Mouse (Mus musculus): Measurements from ENCODE around the gene Arid3a. TPM values are rescaled to one million over a fixed set of nuclear protein-coding genes. Genes with fewer than 3 reads are reported as not detected.

Gene Arid3a
- total RNA-seq, 2 experiments from 2014 or later: 4.5 to 4.9 TPM

DNA sequence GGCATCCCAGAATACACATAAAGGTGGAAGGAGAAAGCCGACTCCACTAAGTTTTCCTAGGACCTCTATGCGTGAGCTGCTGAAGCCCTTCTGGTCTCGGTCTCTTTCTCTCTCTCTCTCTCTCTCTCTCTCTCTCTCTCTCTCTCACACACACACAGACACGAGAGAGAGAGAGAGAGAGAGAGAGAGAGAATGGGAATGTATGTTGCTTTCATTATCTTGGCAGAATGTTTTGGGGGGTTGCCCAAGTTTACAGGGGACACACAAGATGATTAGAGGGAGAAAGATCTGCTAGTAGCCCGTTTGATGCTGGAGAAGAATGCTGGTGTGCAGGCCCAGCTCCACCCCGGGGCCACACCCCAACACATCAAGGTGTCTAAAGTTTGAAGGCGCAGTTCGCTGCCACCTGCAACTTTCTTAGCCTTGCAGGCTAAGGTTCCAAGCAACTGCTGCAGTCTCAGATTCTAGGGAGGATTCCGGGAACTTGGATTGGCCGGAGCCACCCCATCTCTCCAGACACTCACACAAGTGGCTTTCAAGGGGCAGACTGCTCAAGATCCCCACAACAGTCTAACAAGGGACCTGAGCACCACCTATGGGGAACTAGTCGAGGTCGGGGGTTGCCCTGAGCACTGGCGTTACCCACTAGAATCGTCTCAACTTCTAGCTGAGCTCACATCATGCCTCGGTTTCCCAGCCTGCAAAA lies 905 bp upstream of the Arid3a start:
- no peak for DNase-seq (ENCODE audit: low spot score in 2 of 2)

DNA sequence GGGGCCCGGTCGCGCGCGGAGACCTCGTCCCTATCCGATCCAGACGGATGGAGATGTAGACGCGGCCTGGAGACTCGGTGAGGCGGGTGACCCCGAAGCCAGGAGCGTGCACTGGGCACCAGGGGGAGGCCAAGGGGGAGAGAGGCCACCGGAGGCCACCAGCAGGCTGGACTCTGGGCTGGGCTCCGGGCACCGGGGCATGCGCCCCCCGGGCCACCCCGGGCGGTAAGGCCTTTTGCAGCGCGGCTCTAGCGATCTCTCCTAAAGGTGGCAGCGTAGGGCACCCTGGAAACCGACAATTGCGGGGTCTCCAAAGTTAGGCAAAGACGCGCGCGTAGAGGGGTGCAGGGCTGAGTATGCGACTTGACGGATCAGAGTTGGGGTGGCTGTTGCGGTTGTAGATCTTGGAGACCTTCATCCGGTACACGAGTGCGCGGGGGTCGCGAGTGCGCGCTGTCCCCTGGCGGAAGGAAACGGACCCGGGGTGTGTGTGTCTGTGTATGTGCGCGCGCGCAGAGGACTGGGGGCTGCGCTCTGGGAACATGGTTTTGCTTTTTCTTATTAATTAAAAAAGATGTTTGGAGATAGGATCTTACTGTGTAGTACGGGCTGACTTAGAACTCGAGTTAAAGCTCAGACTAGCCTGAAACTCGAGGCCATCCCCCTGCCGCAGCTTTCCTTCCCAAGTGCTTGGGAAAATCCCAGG lies 634 bp downstream of the Arid3a start:
- peak in 1 of 2 experiments; percentile 52 for DNase-seq (ENCODE audit: low spot score in 2 of 2)

DNA sequence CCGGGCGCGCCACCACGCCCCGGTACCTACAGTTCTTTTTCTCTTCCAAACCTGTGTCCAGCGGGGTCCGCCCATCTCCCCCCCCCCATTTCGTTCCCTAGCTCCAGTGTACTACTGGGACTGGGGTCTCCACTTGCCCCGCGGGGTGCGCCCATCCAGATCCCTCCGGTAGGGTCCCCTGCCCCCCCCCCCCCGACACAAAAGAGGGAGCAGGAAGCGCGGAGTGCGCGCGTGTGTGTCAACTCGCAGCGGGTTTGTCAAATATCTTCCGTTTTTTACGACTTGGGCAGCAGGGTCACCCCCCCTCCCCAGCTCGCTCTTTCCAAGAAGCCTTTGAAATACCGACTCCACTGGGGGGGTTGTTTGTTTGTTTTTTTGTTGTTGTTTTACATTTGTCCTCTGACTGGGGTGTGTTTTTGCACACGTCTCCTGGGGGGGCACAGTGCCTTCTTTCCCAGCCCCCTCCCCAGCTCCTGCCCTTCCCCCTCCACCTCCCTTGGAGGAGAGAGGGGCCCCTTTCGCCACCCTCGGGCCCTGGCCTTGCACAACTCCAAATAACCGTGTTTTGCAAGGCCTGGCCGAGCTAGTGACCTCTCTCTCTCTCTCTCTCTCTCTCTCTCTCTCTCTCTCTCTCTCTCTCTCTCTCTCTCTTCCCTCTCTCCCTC lies 1.3 kb downstream of the Arid3a start:
- DNase-seq (ENCODE audit: low spot score in 2 of 2): no peak

DNA sequence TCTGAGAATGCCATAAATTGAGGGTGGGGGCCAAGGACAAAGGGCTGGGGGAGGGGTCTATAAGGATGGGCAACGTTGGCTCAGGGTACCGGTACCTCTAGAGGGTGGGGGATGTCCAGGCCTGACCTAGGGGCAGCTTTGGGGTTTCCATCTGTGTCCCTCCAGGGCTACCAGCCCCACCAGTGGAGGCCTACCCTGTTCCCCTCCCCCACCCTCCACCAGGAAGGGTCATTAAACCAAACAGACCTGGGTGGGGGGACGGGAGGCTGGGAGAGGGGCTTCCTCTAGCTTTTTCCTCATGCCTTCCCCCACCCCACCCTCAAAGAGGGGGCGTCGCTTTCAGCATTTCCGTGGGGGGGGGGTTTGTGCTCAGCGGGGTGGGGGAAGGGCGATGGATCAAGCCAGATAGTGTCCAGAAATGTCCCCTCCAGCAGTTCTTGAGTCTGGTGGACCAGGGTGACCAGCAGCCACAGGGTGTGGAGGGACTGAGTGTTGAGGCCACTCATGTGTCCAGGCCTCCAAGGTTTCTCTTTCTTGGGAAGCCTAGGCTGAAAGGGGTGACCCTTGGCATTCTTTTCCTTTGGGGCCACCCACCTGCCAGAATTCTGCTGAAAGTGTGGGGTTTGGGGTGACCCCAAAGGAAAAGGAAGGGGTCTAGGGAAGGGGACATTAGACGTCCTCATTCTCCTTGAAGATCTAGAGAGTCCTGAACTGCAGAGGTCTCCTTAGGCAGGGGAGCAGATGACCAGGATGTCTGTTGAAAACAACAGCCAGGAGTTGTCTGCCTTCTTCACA lies 2.3 kb downstream of the Arid3a start:
- no peak for DNase-seq (ENCODE audit: low spot score in 2 of 2)

DNA sequence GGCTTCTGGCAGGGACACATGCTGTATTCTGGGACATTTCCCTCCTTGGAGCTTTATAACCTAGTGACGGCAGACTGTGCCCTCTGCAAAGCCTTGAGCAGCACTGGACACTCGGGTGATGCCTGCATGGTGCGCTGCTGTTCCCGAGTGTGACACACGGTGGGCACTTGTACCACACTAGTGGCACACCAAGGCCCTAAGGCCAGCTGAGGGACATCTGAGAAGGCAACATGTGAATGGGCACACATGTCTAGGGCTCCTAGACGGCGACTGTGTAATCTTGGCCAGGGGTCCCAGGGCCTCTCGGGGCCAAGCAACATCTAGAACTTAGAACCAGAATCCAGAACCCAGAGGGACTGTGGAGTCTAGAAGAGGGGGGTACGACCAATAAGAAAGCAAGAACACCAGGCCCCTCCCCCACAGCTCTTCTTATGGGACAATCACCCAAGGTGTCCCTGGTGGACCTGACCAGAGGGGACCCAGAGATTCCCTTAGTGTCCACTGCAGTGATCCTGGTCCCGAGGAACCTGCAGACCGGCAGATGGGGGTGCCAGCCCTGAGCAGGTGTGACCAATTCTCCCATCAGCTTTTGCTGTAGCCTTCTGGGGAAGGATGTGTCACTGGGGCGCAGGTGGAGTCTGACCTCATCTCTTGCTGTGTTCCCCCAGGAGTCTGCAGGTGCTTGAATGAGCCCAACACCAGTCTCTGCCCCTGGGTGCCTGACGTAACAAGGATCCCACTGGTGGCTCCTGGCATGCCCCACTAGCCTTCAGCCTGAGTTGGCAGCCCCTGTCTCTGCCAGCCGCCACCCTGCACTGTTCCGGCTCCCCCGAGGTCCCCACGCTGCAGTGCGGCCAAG lies 3.4 kb downstream of the Arid3a start:
- no peak for DNase-seq (ENCODE audit: low spot score in 2 of 2)

DNA sequence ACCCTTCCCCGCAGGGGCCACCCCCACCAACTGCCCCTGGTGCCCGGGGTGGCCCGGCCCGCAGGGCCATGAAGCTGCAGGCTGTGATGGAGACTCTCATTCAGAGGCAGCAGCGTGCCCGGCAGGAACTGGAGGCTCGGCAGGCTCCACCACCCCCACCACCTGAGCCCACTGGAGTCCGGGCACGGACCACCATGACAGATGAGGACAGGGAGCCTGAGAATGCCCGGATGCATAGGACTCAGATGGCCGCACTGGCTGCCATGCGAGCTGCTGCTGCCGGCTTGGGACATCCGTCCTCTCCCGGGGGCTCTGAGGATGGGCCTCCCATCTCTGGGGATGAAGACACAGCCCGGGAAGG lies 4.0 kb downstream of the Arid3a start:
- DNase-seq (ENCODE audit: low spot score in 2 of 2): no peak

DNA sequence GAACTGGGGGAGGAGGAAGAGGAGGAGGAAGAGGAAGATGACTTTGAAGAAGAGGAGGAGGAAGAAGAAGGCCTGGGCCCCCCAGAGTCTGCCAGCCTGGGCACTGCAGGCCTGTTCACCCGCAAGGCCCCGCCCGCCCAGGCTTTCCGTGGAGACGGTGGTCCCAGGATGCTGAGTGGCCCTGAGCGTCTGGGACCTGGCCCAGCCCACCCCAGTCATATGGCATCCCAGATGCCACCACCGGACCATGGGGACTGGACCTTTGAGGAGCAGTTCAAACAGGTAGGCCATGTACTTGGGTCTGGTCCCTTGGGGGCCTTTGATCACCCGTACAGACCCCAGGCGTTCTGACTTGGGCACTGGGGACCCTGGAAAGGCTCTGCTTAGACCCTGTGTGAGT lies 5.0 kb downstream of the Arid3a start:
- DNase-seq (ENCODE audit: low spot score in 2 of 2): no peak

DNA sequence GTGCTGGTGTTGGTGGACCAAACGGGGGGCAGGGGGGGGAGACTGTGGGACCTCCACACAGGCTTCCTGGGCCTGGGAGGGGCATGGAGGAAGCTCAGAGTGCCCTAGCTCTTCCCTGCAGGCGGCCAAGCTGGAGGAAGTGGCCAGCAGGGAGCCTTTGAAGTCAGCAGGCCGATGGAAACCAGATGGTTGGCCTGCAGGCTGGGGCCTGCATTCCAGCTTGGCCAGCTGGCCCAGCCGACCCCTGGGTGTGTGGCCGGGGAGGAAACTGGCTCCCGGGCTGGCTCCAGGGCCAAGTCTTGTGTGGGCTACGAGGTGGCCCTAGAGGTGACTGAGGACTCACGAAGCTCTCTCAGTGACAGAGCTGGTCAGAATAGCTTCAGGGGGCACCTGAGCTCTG lies 5.9 kb downstream of the Arid3a start:
- peak; percentile 76 to 87 for DNase-seq (ENCODE audit: low spot score in 2 of 2)

DNA sequence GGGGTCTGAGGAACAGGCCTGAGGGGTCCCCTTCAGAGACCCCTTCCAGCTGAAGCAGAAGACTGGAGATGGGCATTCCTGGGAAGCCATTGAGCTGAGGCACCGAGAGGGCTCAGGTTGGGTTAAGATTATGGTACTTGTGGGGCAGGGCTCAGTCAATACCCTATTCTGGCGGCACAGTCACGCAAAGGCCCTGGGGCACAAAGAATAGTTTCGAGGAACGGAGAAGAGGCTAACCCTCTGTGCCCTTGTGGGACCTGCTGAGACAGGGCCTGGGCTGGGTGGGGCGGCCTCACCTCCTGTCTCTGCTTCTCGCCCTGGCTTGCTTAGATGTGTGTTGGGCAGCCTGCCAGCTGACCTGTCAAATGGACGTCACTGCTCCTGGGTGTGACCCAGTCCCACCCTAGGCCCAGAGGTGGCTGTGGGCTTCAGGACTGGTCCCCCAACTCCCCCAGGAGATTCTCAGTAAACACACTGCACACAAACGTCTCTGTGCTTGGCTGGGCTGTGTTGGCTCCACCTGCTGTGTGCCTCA lies 6.4 kb downstream of the Arid3a start:
- DNase-seq (ENCODE audit: low spot score in 2 of 2): no peak

DNA sequence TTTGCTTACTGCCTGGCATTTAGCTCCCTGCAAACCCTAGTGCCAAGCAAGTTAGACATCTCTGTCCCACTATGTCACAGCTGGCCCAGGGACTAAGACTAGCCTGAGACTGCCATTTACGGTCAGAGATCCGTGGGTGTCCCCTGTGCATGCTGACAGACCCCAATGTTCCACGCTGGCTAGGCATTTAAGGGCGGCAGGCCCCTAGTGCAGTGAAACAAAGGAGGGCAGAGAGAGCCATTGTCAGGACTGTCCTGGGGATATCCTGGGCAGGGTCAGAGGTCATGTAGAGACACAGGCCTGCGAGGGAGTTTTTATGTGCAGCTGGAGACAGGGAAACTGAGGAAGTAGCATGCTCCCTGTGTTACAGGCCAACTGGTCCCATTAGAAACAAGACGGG lies 7.0 kb downstream of the Arid3a start:
- no peak for DNase-seq (ENCODE audit: low spot score in 2 of 2)

DNA sequence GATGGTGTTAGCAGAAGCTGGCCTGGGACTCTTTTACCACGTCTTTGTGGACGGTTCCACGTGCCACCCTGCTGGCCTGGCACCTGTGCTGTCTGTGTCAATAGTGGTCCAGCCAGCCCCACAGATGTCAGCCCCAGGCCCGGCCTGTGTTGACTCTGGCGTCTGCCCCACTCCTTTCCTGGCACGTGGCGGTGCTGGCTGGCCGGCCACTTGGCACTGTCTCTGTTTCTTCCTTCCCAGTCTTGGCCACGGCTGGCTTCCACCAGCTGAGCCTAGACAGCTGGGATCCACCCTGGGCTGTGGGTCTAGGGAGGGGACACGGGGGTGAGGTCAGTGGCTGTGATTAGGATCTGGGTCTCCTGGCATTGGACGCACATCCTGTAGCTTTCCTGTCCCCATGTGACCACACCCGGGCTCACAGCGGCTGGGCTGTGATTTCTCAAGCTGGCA lies 7.5 kb downstream of the Arid3a start:
- DNase-seq (ENCODE audit: low spot score in 2 of 2): peak; percentile 85 to 89

DNA sequence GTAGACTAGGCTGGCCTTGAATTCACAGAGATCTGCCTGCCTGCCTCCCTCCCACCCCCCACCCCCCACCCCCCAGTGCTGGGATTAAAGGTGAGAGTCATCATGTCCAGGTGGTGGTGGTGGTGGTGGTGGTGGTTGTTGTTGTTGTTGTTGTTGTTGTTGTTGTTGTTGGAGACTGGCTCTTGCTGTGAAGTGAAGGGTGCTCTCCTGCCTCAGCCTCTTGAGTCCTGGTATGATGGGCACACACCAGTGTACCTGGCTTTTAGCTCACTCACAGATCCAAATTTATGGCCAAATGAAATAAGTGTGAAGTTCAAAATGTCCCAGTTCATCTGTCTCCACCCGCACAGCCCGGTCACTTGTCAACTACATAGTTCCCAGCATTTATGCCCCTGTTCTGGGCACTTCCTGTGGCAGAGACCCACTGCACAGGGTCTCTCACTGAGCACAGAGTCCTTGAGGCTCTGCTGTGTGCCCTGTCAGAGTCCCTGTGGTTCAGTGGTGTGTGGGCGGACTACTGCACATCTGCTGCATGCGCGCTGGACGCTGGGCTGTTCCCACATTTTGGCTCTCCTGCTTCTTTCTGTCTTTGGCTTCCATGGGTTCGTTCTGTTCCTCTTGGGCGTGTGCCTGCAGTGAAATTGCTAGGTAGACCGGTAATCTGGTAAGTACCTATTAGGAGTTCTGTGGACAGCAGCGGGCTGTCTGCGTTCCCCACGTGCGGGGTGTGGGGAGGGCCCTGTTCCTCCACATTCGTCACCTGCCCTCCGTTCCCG lies 8.1 kb downstream of the Arid3a start:
- DNase-seq (ENCODE audit: low spot score in 2 of 2): no peak

DNA sequence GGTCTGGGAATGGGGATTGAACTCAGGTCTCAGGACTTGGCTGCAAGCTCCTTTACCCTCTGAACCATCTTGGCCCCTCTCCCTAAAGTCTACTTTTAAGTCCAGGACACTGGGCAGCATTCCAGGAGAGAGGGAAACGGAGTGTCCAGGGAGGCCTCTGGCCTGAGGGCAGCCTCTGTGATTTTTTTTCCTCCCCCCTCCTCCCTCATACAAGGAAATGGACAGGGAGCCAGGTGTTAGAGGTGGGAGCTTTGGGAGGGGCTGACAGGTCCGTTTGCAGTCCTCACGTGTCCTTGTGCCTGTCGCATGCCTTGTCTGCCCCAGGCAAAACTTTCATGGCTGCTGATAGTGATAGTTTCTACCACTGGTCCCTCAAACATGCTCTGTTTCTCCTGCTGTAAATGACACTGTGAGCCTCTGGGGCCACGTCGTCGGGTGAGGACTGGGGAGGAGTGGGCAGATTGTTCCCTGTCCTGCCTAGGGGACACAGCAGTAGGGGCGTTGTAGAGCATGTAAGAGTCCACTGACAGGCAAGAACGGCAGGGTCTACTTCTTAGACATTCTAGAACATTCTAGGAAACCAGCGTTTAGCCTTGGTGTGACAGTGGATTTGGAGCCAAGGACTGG lies 9.6 kb downstream of the Arid3a start:
- DNase-seq (ENCODE audit: low spot score in 2 of 2): no peak

DNA sequence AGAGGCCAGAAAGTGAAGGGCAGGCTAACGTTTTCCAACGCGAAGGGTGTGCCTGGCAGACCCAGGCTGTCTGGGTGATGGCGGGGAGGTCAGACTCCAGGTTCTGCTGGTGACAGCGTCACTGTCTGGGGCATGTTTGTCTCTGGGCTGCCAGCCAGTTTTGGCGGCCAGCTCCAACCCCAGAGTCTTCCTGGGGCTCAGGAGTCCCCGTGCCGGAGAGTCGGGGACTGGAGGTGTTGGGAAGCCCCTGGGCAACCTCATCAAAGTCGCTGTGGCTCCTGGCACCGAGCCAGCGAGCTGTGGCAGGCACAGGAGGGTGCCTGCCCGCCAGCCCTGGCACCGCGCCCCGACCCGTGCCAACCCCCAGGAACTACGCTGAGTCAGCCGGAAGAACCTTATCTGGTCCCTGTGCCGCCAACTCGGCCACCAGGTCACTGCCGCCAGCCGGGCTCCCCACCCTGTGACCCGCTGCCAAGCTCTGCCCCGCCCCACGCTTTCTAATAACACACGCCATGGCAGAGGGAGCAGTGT lies 10.1 kb downstream of the Arid3a start:
- peak; percentile 51 to 65 for DNase-seq (ENCODE audit: low spot score in 2 of 2)

DNA sequence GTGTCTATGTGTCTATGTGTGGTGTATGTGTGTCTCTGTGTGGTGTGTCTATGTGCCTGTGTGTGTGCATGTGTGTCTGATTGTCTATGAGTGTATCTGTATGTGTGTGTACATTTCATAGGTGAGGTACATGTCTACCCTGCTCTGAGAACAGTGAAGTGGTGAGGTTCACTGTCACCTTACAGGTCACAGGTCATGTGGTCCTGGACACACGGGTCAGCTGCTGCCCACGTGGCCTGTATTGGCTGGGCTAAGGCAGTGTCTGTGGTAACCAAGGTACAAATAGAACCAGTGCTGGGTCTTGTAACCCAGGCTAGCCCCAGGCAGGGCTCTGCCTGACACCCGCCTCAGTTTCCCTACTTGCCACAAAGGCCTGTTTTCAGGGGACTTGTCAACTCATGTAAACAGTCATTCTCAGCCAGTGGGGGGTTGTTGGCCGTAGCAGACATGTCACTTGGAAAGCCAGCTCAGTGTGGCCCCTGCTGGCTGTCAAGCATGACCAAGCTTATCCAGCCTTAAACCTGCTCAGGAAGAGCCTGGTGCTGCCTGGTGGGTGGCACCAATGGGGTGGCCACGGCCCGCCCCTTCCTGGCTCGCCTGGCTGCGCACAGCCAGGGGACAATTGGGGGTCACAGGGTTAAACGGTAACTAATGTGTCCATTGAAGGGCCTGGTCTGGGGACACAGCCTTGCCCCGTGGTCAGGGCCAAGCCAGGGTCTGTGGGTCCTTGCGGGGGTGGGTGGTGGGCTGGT lies 11.1 kb downstream of the Arid3a start:
- no peak for DNase-seq (ENCODE audit: low spot score in 2 of 2)

DNA sequence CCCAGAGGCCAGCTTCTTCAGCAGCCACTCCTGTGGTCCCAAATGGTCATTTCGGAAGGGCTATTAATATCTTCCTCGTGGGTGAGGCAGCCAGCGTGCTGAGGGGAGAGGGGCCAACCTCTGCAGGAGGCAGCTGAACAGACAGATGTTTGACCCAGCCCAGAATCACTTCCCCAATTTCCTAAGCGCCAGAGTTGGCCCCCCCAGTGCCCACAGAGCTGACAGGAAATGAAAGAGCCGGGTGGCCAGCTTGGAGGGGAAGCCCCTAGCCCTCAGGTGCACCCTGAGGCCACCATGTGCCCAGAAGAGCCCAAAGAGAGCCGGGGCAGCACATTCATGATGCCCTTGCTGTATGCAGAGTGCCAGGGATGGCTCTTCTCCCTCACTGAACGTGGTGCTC lies 13.9 kb downstream of the Arid3a start:
- no peak for DNase-seq (ENCODE audit: low spot score in 2 of 2)

DNA sequence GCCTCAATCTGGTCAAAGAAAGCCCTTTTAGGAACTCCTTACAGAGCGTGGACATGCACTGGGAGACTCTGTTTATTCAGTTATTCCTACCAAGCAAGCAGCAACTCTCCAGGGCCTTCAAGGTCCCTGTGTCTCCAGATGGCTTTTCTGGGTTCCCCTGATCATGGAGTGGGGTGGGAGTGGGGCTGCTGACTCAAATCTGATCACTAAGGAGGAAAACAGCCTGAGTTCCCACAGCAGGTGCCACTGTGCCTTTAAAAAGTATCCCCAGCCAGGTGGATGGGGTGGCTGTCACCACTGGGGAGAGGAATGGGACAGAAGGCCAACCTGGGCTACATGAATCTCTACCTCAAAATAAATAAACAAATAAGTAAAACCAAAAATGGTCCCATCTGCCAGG lies 16.1 kb downstream of the Arid3a start:
- no peak for DNase-seq (ENCODE audit: low spot score in 2 of 2)

DNA sequence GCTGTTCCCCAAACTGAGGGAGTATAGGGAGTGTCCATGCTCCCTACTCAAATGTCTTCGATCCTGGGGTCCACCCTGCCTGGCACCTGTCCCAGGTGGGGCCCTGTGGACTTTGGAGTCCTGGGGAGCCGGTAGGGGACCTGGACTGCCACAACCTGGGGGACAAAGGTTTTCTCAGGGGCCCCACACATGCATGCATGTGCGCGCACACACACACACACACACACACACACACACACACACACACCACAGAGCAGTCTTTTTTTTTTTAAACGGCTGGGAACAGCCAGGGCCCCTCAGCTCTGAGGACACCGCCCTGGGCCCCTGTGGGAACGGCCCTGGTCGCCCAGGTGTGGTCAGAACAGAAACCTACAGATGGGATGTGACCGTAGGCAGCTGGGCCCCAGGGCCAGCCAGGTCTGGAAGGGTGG lies 16.6 kb downstream of the Arid3a start:
- no peak for DNase-seq (ENCODE audit: low spot score in 2 of 2)
